Mouse (Mus musculus) testis, adult 2 months (tissue): Measurements from ENCODE around the gene Pou2f2. TPM values are rescaled to one million over a fixed set of nuclear protein-coding genes. Genes with fewer than 3 reads are reported as not detected.

Experiments
- H3K27ac ChIP-seq: fragments of 200-500 bp; 2 replicates; pipeline ENCODE4 v1.5.1; 2012; ENCODE audit warnings: low read depth, low read length; ENCODE audit not compliant: control insufficient read depth, insufficient read depth
- H3K27me3 ChIP-seq: fragments of 200-500 bp; 2 replicates; pipeline ENCODE4 v1.6.1; 2012; ENCODE audit warnings: mild to moderate bottlenecking, low read length, moderate library complexity; ENCODE audit not compliant: control insufficient read depth, insufficient read depth
- H3K36me3 ChIP-seq: fragments of 200-500 bp; 2 replicates; pipeline ENCODE4 v1.6.1; 2012; ENCODE audit warnings: mild to moderate bottlenecking, low read length; ENCODE audit not compliant: control insufficient read depth, insufficient read depth
- H3K4me1 ChIP-seq: fragments of 200-500 bp; 2 replicates; pipeline ENCODE4 v1.6.1; 2012; ENCODE audit warnings: low read length; ENCODE audit not compliant: control insufficient read depth, insufficient read depth
- H3K4me3 ChIP-seq: fragments of 200-500 bp; 2 replicates; pipeline ENCODE4 v1.5.1; 2012; ENCODE audit warnings: low read depth, mild to moderate bottlenecking, low read length, moderate library complexity, mixed read lengths; ENCODE audit not compliant: control insufficient read depth
- CTCF ChIP-seq: fragments of 200-500 bp; IDR thresholded peaks from 2 replicates; pipeline ENCODE4 v1.5.1; 2012; ENCODE audit warnings: low read depth, mild to moderate bottlenecking, inconsistent platforms, low read length, moderate library complexity; ENCODE audit not compliant: control insufficient read depth, insufficient read depth, insufficient replicate concordance
- POLR2A ChIP-seq: fragments of 200-500 bp; IDR thresholded peaks from 2 replicates; pipeline ENCODE4 v1.6.1; 2012; ENCODE audit warnings: low read depth, mild to moderate bottlenecking, inconsistent platforms, low read length, moderate library complexity; ENCODE audit not compliant: control insufficient read depth
- polyA plus RNA-seq: library from polyadenylated mRNA; depleted of rRNA; stranded (reverse); fragments of >200 nt; gene quantifications from 2 replicates; pipeline ENCODE4 v1.2.3, GENCODE M21; 2012

The Pou2f2 gene
- polyA plus RNA-seq, 1 experiment, result 8.3 TPM

GRCm38 (mm10) chr7:25109355-25109754, 70.2 kb downstream of the Pou2f2 start:
- peaks cover 14% of the 10 kb centered on the region for H3K4me1 ChIP-seq
- H3K27ac ChIP-seq, result no peak overlapping the region
- no peaks in the 10 kb centered on the region for H3K36me3 ChIP-seq
- TF ChIP-seq POLR2A (no peak), CTCF (no peak)
- H3K27me3 ChIP-seq, result no peaks in the 10 kb centered on the region
- no peak overlapping the region for H3K4me3 ChIP-seq

- Histone ChIP-seq H3K4me1 (peaks cover 14% of the 10 kb centered on the region), H3K27ac (no peak overlapping the region), H3K36me3 (no peaks in the 10 kb centered on the region), H3K4me3 (no peak overlapping the region), H3K27me3 (no peaks in the 10 kb centered on the region)
- TF ChIP-seq POLR2A (no peak), CTCF (no peak)
These were observed 72.6 kb downstream of the Pou2f2 start for GRCm38 (mm10) chr7:25106790-25107502.

- TF ChIP-seq CTCF (peak; percentile 63; the same call in 1 of the 2 replicates), POLR2A (no peak)
- no peak overlapping the region for H3K4me3 ChIP-seq
- H3K36me3 ChIP-seq, result no peaks in the 10 kb centered on the region
- no peaks in the 10 kb centered on the region for H3K27me3 ChIP-seq
- H3K27ac ChIP-seq, result no peak overlapping the region
- peaks cover 12% of the 10 kb centered on the region for H3K4me1 ChIP-seq
These were observed 73.9 kb downstream of the Pou2f2 start for GRCm38 (mm10) chr7:25105411-25106160.

- Histone ChIP-seq H3K4me3 (no peak overlapping the region), H3K27me3 (no peaks in the 10 kb centered on the region), H3K4me1 (peaks cover 21% of the 10 kb centered on the region), H3K27ac (peak overlapping the region; percentile 89), H3K36me3 (no peaks in the 10 kb centered on the region; the same call in 1 of the 2 replicates)
- TF ChIP-seq CTCF, result peak; percentile 4; the same call in 1 of the 2 replicates
- TF ChIP-seq POLR2A, result no peak
These were observed 79.9 kb downstream of the Pou2f2 start for GRCm38 (mm10) chr7:25099581-25099980.

GRCm38 (mm10) chr7:25098169-25098568, 81.4 kb downstream of the Pou2f2 start:
- H3K36me3 ChIP-seq, result no peaks in the 10 kb centered on the region; the same call in 1 of the 2 replicates
- no peaks in the 10 kb centered on the region for H3K27me3 ChIP-seq
- peak overlapping the region; percentile 0 for H3K27ac ChIP-seq

GRCm38 (mm10) chr7:25089875-25090274, 89.7 kb downstream of the Pou2f2 start:
- H3K4me3 ChIP-seq, result no peak overlapping the region
- H3K27me3 ChIP-seq, result no peaks in the 10 kb centered on the region
- no peak overlapping the region for H3K27ac ChIP-seq
- H3K4me1 ChIP-seq, result peaks cover 18% of the 10 kb centered on the region
- no peaks in the 10 kb centered on the region; the same call in 1 of the 2 replicates for H3K36me3 ChIP-seq
- TF ChIP-seq POLR2A (no peak), CTCF (no peak)

More at GRCm38 (mm10) chr7:25098169-25098568, 81.4 kb downstream of the Pou2f2 start:
- peak overlapping the region; percentile 66 for H3K4me3 ChIP-seq
- peaks cover 21% of the 10 kb centered on the region for H3K4me1 ChIP-seq
- TF ChIP-seq POLR2A (no peak), CTCF (no peak)

GRCm38 (mm10) chr7:25088968-25089367, 90.6 kb downstream of the Pou2f2 start:
- TF ChIP-seq POLR2A, result no peak
- no peak for TF ChIP-seq CTCF
- Histone ChIP-seq H3K4me1 (peaks cover 18% of the 10 kb centered on the region), H3K27ac (no peak overlapping the region), H3K36me3 (no peaks in the 10 kb centered on the region), H3K4me3 (peak overlapping the region; percentile 48), H3K27me3 (no peaks in the 10 kb centered on the region)
